Mouse (Mus musculus) thymus, postnatal 36 days (tissue): ENCODE measurements around the gene Pex3.

Experiments used
- DNase-seq, 2 experiments: peaks; one replicate each; pipeline ENCODE4 v3.0.0; 2022; ENCODE audit warnings: mixed read lengths in 2 of 2

The Pex3 gene

GRCm38 (mm10) chr10:13552646-13553497 is at the start of gene Pex3, which contains the start of gene Adat2:
TSS of gene Pex3 (minus strand) at chr10:13553142.
TSS of gene Adat2 (plus strand) at chr10:13552894.
- DNase-seq = peak; percentile 90 to 92

- DNase-seq = no peak
Measured at GRCm38 (mm10) chr10:13600926-13601325, 48.0 kb upstream of the Pex3 start.

- no peak for DNase-seq
Measured at GRCm38 (mm10) chr10:13597491-13597890, 44.5 kb upstream of the Pex3 start.

- no peak for DNase-seq
Measured at GRCm38 (mm10) chr10:13596866-13597265, 43.9 kb upstream of the Pex3 start.

- no peak for DNase-seq
Measured at GRCm38 (mm10) chr10:13596073-13596472, 43.1 kb upstream of the Pex3 start.

- no peak for DNase-seq
Measured at GRCm38 (mm10) chr10:13593529-13593928, 40.6 kb upstream of the Pex3 start.

GRCm38 (mm10) chr10:13592196-13592595 is 39.3 kb upstream of the Pex3 start:
- no peak for DNase-seq

GRCm38 (mm10) chr10:13587914-13588313 is 35.0 kb upstream of the Pex3 start:
- DNase-seq = no peak

DNA sequence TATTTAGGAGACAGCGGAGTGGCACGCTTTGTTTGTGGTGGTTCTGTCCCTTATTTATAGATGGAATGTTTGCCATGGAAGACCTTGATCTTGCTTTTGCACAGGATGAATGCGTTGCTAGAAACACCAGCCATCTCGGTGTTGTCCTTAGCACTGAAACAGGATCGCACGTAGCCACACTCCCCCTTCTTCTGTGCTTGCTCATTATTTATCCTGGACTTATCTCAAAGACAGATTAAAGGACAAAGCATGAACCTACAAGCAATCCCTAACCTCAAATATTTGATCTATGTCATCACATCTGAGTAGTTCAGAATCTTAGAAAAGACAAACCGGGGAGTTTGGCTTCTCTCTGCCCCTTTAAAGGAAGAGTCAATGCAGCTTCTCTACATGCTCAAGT is 24.2 kb upstream of the Pex3 start:
- no peak for DNase-seq

DNA sequence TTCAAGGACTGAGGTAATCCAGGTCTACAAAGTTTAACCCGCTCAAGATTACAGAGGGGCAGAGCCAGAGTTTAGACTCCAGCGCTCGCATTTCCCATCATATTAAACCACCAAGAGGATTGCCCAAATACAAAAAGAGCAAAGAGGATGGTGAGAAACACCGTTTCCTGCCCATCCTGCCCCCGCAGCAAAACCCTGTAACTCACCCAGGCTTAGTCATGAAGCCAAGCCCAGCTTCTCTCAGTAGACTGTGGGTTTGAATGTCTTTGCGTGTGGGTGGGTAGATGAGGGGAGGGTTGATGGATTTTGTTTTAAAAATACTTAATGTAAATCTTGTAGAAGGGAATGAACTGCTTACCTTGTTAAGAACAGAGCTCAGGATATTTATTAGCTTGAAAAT is 19.5 kb upstream of the Pex3 start:
- DNase-seq = no peak

DNA sequence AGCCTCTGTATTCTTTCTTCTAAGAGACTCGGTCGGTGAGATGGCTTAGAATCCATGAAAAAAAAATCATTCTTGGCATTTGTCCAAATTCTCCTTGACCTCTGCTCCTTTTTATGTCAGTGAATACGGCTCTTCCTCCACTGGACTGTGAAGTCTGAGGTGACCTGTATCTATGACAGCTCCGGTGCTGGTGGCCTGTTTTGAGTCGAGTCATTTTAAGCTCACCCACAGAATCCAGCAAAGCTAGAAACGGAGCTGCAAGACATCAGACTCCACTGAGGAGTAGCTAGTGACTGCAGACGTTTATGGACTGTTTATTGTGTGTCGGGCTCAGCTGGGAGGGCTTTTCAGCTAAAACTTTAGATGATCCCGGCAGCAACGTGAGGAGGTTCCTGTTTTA is 19.1 kb upstream of the Pex3 start:
- no peak for DNase-seq

DNA sequence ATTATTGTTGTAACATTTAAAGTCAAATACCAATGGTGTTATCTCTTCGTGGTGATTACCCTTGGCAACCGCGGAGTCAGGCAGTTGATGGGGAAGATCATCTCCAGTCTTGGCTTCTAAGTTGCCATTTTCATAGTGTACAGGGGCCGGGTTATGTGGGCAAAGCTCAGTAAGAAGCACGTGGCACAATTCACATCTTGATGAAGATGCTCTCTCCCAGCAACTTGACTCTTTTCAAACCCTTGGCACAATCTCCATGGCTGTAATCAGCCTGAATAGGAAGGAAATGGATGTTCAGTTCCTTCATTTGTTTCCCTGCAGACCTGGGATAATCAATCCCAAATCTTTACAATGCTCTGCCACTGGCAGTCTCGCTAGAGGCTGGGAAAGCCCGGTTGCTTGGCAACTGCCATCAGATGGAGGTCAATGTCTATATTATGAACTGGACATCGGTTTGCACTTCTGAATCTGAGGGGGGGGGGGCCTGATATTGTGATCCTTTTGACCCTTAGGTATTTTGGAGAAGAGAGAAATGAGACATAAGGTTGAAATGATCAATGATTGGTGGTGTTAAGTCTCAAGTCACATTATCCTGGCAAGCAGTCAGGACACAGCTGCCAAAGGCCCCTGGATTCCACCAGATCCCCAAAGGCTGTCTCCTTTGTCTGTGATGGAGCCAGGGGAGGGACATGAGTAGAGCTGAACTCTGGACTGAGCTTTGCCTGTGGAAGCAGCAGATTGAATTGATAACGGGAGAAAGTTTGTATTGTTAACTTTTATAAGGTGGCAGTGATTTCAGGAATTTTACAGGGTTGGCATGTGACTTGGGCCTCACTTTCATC is 18.0 kb upstream of the Pex3 start:
- no peak for DNase-seq

GRCm38 (mm10) chr10:13569818-13570217 is 16.9 kb upstream of the Pex3 start:
- no peak for DNase-seq

DNA sequence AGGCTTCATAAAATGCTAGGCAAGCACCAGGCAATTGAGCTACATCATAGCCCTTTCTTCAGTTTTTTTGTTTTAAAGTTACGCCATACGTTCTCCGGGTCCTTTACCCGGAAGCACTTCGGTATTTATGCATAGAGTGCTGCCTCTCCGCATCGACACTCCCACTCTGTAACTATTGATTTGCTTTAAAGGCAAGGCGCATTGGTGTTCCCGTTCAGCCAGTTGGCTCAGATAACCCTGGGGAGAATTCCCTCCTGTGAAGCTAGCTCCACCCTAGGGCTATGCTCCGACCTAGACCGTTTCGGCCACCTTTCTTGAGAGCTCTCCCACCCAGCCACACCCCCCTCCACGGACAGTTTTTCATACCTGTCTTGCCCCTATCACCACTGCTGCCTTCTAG is 13.5 kb upstream of the Pex3 start:
- DNase-seq = no peak

DNA sequence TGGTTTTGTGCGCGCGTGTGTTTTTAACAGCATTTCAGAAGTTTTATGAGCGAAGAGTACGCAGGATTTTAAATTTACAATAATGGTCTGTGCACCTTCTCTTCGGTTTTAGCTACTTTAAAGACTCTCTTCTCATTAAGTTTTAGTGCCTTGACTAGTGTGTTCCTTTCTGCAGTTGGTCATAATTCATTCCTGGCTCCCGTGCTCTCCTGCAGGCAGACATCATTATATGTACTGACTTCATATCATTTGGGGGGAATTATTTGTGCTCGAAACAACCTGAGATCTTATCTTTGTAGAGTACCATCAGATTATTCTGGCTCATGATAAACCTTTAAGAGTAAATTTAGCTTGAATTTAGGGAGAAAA is 12.1 kb upstream of the Pex3 start:
- DNase-seq = no peak

DNA sequence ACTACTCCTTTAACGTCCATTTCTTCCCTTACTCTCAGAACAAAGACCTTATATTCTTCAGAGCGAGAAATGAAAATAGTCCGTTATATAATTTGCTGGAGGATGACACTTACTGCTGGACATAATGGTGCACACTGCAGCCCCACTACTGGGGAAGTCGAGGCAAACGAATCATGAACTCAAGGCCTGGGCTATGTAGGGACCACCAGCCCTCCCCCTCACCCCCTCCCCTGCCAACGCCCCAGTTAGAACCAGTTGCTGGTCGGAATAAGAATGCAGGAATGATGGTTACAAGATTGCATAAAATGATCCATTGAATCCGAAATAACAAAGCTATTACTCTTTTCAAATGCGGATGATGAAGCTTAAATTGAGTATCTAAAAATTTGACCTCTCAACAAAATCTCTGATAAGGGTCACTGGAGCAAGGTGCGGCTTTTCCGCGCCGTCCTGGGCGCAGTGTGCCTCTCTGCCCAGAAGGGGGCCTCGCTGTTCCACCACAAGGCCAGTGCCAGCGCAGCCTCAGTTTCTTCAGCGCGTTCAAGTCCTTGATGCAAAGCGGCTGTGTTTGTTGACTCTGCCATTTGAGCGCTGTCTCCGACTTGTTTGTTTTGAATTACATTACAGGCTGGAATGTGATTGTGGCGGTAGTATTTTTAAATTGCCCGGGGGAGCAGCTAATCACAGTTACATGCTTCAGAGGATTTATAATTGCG is 11.6 kb upstream of the Pex3 start:
- peak; percentile 67 to 70 for DNase-seq

GRCm38 (mm10) chr10:13560014-13560674 is 7.2 kb upstream of the Pex3 start:
- DNase-seq = no peak

DNA sequence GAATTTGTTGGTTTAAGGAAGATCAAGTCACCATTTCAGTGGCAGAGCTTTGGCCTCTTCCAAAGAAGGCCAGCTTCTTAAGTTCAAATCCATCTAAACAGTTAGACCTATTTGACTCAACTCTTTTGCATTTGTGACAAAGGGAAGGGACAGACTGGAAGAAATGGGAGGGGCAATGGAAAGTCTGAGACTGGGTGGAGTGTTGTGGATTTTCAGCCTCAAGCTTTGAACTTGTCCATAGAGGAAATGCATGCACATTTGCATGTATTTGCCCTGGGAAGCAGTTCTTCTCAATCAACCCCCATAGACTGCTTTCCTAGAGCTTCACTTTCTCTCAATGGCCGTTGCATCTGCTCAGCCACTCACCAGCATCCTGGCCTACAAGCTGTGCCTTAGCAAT is 1.4 kb upstream of the Pex3 start:
- DNase-seq = no peak

GRCm38 (mm10) chr10:13553498-13553985 is 600 bp upstream of the Pex3 start:
- no peak for DNase-seq

- DNase-seq = no peak
Measured at GRCm38 (mm10) chr10:13541721-13542120, 11.2 kb downstream of the Pex3 start.

- no peak for DNase-seq
Measured at GRCm38 (mm10) chr10:13539769-13540333, 13.1 kb downstream of the Pex3 start.

GRCm38 (mm10) chr10:13536706-13537105 is 16.2 kb downstream of the Pex3 start:
- DNase-seq = no peak
